Mouse (Mus musculus) forebrain, embryonic 15.5 days (tissue): ENCODE measurements at regions not wholly inside any gene's neighbourhood (a gene's known extent, or its start where the extent isn't known, plus 50 kb on each side); places are given as distances from the start of the nearest gene placed in this dataset.

Source experiments
- ATAC-seq: fragments of 200-750 bp; cut with Nextera tagmentation; replicated peaks from 2 replicates; pipeline ENCODE4 v1.8.0; 2017; ENCODE audit warnings: mild to moderate bottlenecking, moderate TSS enrichment, moderate library complexity
- H3K27ac ChIP-seq: fragments of 300-500 bp; sonication (generic); replicated peaks from 2 replicates; pipeline ENCODE4 v1.5.1; 2015; ENCODE audit warnings: mild to moderate bottlenecking, inconsistent platforms
- H3K27me3 ChIP-seq: fragments of 300-500 bp; sonication (generic); 2 replicates; pipeline ENCODE4 v1.6.1; 2015; ENCODE audit warnings: inconsistent platforms
- H3K36me3 ChIP-seq: fragments of 300-500 bp; sonication (generic); 2 replicates; pipeline ENCODE4 v1.6.1; 2015; ENCODE audit warnings: mild to moderate bottlenecking, inconsistent platforms
- H3K4me1 ChIP-seq: fragments of 300-500 bp; sonication (generic); 2 replicates; pipeline ENCODE4 v1.6.1; 2015; ENCODE audit warnings: inconsistent platforms
- H3K4me2 ChIP-seq: fragments of 300-500 bp; sonication (generic); replicated peaks from 2 replicates; pipeline ENCODE4 v1.6.1; 2015; ENCODE audit warnings: mild to moderate bottlenecking, inconsistent platforms
- H3K4me3 ChIP-seq: fragments of 300-500 bp; sonication (generic); 2 replicates; pipeline ENCODE4 v1.5.1; 2015; ENCODE audit warnings: mild to moderate bottlenecking, inconsistent platforms
- H3K9ac ChIP-seq: fragments of 300-500 bp; sonication (generic); replicated peaks from 2 replicates; pipeline ENCODE4 v1.6.1; 2015; ENCODE audit warnings: mild to moderate bottlenecking, inconsistent platforms
- H3K9me3 ChIP-seq: fragments of 300-500 bp; sonication (generic); 2 replicates; pipeline ENCODE4 v1.6.1; 2016; ENCODE audit warnings: inconsistent platforms
- WGBS: fragments of 180-500 bp; shearing (Covaris S2); methylation state at CpG from one replicate; pipeline ENCODE4 v1.1.7; 2015; ENCODE audit warnings: mixed read lengths; 5-methylcytosine and 5-hydroxymethylcytosine counted together

DNA sequence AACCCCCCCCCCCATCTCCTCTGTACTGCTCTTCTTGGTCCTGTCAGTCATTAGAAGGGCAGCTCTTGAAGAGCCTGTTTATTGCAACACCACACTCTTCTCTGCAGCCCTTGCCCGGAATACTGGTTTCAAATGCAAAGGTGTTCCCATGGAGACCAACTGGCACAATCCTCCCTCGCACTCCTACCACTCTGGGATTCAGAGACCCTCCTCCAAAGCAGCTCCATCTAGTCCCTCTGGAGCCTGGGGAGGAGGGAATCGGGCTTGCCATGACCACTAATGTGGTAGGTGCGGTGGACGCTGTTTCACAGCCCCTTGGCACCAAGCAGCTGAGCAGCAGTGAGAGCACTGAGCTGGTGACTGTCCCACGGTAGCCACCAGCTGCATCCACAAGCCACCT, 83.1 kb downstream of the Stk35 start:
- no peak overlapping the region for H3K4me2 ChIP-seq
- no peaks in the 10 kb centered on the region for H3K9me3 ChIP-seq
- ATAC-seq, result no peak
- no peaks in the 10 kb centered on the region for H3K4me1 ChIP-seq
- H3K4me3 ChIP-seq, result no peak overlapping the region
- no peaks in the 10 kb centered on the region for H3K36me3 ChIP-seq
- no peaks in the 10 kb centered on the region for H3K27me3 ChIP-seq
- H3K9ac ChIP-seq, result no peak overlapping the region
- 34% methylated on average over 6 of the region's 6 CpGs for WGBS
- H3K27ac ChIP-seq, result no peak overlapping the region

GRCm38 (mm10) chr2:129884316-129884715, 84.0 kb downstream of the Stk35 start:
- ATAC-seq, result no peak
- WGBS, result 85% methylated on average over 3 of the region's 3 CpGs
- no peak overlapping the region for H3K4me2 ChIP-seq

DNA sequence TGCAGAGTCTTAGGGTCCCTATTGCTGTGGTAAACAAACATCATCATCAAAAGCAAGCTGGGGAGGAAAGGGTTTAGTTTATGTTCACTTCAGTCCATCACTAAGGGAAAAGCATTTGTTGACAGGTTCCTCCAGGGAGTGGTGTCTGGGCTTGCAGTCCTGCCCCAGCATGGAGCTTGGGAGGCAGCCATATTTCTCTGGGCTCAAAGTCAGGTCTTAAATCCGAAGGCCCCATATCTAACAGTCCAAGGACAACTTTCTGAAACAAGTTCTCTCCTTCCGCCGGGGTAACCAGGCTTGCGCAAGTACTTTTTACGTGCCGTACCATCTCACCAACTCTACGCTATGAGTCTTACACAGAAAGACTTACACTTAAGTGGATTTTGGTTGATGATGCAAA, 85.2 kb downstream of the Stk35 start:
- no peaks in the 10 kb centered on the region for H3K4me1 ChIP-seq
- H3K9me3 ChIP-seq, result no peaks in the 10 kb centered on the region
- H3K4me3 ChIP-seq, result no peak overlapping the region
- H3K36me3 ChIP-seq, result no peaks in the 10 kb centered on the region
- H3K27me3 ChIP-seq, result no peaks in the 10 kb centered on the region
- H3K9ac ChIP-seq, result no peak overlapping the region
- H3K27ac ChIP-seq, result no peak overlapping the region
- ATAC-seq, result no peak
- WGBS, result 93% methylated on average over 7 of the region's 7 CpGs
- no peak overlapping the region for H3K4me2 ChIP-seq

More at GRCm38 (mm10) chr2:129884316-129884715, 84.0 kb downstream of the Stk35 start:
- no peak overlapping the region for H3K27ac ChIP-seq
- no peaks in the 10 kb centered on the region for H3K27me3 ChIP-seq
- no peaks in the 10 kb centered on the region for H3K4me1 ChIP-seq
- no peak overlapping the region for H3K4me3 ChIP-seq
- no peaks in the 10 kb centered on the region for H3K9me3 ChIP-seq
- no peaks in the 10 kb centered on the region for H3K36me3 ChIP-seq
- no peak overlapping the region for H3K9ac ChIP-seq

DNA sequence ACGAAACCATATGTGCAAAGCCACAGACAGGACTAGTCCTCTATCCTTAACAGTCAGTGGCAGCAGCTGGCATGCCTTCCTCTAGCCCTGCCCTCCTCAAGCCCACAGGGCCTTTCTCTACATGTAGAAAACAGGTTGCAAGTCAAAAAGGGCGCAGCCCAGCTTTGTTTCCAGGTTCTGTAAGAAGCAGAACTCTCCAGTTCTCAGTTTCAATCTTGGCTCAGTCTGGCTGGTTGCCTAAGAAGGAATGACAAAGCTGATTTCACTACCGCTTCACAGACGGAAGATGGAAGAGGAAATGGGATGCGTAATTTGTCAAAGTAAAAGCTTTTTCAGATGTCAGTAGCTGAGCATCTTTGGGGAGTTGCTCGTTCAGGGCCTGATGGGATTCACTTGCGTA, 92.9 kb downstream of the Stk35 start:
- no peak overlapping the region for H3K4me3 ChIP-seq
- peaks cover 3% of the 10 kb centered on the region; the same call in 1 of the 2 replicates for H3K4me1 ChIP-seq
- no peak overlapping the region for H3K9ac ChIP-seq
- no peak overlapping the region for H3K4me2 ChIP-seq
- no peaks in the 10 kb centered on the region for H3K27me3 ChIP-seq
- H3K27ac ChIP-seq, result 0 out of 2 replicates have a peak overlapping the region, but pooled peaks have one; percentile 45
- no peaks in the 10 kb centered on the region for H3K36me3 ChIP-seq
- no peak for ATAC-seq
- H3K9me3 ChIP-seq, result no peaks in the 10 kb centered on the region
- 65% methylated on average over 7 of the region's 7 CpGs for WGBS

DNA sequence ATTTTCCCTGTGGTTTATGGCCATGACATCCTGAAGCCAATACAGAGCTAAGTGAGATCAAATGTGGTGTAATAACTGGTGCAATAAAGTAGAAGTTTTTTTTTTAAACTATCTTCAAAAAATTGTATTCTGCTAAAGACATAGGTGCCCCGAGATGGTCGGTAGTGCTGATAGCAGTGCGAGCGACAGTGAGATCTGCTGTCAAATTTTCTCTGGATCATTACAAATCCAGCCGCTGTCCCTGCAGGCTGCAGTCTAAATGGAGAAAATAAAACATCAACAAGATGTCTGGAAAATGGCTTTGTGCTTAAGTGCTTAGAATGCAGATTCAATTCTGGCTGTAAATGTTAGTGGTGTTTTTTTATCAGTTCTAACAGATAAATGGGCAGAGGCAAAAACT, 93.5 kb downstream of the Stk35 start:
- no peak for ATAC-seq
- WGBS, result 90% methylated on average over 5 of the region's 5 CpGs
- H3K27ac ChIP-seq, result 0 out of 2 replicates have a peak overlapping the region, but pooled peaks have one; percentile 45

GRCm38 (mm10) chr2:129894906-129895305, 94.6 kb downstream of the Stk35 start:
- no peak overlapping the region for H3K4me2 ChIP-seq
- 57% methylated on average over 8 of the region's 8 CpGs for WGBS

More for the DNA sequence above, 93.5 kb downstream of the Stk35 start:
- Histone ChIP-seq H3K4me3 (no peak overlapping the region), H3K36me3 (no peaks in the 10 kb centered on the region), H3K9me3 (no peaks in the 10 kb centered on the region), H3K27me3 (no peaks in the 10 kb centered on the region), H3K4me2 (no peak overlapping the region), H3K4me1 (peaks cover 3% of the 10 kb centered on the region; the same call in 1 of the 2 replicates), H3K9ac (no peak overlapping the region)

GRCm38 (mm10) chr2:129895369-129895768, 95.1 kb downstream of the Stk35 start:
- no peaks in the 10 kb centered on the region for H3K36me3 ChIP-seq
- H3K4me3 ChIP-seq, result no peak overlapping the region
- no peak for ATAC-seq
- WGBS, result 94% methylated on average over 6 of the region's 6 CpGs
- H3K4me2 ChIP-seq, result no peak overlapping the region
- H3K27me3 ChIP-seq, result no peaks in the 10 kb centered on the region
- no peak overlapping the region for H3K9ac ChIP-seq
- H3K9me3 ChIP-seq, result no peaks in the 10 kb centered on the region
- peaks cover 3% of the 10 kb centered on the region; the same call in 1 of the 2 replicates for H3K4me1 ChIP-seq
- H3K27ac ChIP-seq, result no peak overlapping the region

More at GRCm38 (mm10) chr2:129894906-129895305, 94.6 kb downstream of the Stk35 start:
- no peaks in the 10 kb centered on the region for H3K27me3 ChIP-seq
- H3K4me3 ChIP-seq, result no peak overlapping the region
- no peak overlapping the region for H3K27ac ChIP-seq
- no peaks in the 10 kb centered on the region for H3K9me3 ChIP-seq
- no peaks in the 10 kb centered on the region for H3K36me3 ChIP-seq
- no peak for ATAC-seq
- peaks cover 3% of the 10 kb centered on the region; the same call in 1 of the 2 replicates for H3K4me1 ChIP-seq
- no peak overlapping the region for H3K9ac ChIP-seq

GRCm38 (mm10) chr2:129896696-129897095, 96.4 kb downstream of the Stk35 start:
- Histone ChIP-seq H3K4me3 (no peak overlapping the region), H3K4me2 (no peak overlapping the region), H3K36me3 (no peaks in the 10 kb centered on the region), H3K27ac (no peak overlapping the region), H3K4me1 (peaks cover 3% of the 10 kb centered on the region; the same call in 1 of the 2 replicates), H3K27me3 (no peaks in the 10 kb centered on the region), H3K9me3 (no peaks in the 10 kb centered on the region), H3K9ac (no peak overlapping the region)
- 57% methylated on average over 4 of the region's 4 CpGs for WGBS
- ATAC-seq, result no peak

DNA sequence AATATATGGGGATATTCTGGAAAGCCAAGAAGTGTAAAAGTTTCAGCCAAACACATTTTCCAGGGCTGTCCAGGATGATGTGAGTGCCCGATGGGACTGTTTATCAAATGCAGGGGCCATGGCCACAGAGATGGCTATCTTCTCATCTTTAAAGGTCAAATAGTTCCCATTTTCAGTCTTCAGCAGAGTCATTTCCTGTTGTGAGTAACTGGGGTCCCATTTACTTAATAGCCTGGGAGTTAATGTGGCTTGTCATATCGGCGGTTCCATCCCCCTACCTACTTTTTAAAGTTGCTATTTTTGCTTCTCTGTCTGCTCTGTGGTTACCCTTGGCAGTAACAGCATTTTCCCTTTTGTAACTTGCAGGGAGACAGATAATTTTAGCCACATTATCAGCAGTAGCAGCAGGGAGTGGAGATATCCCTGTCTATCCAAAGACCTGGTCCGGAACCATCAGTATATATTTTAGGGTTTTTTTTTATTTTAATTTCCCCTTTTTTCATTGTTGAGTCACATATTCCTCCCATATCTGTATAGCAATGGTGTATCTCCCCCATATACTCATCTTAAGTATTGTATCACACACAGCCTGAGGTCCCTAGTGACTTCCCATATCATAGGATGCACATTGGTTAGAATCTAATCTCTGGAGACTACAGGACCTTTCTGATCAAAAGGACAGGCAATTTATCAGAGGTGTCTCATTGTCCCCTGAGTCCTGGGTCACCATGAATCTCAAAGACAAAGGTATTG, 103.2 kb downstream of the Stk35 start:
- Histone ChIP-seq H3K4me3 (no peak overlapping the region), H3K9ac (no peak overlapping the region), H3K27me3 (no peaks in the 10 kb centered on the region), H3K36me3 (no peaks in the 10 kb centered on the region), H3K4me1 (peaks cover 2% of the 10 kb centered on the region), H3K27ac (no peak overlapping the region), H3K9me3 (no peaks in the 10 kb centered on the region), H3K4me2 (no peak overlapping the region)
- ATAC-seq, result no peak
- 86% methylated on average over 4 of the region's 4 CpGs for WGBS

GRCm38 (mm10) chr2:129904753-129905152, 104.4 kb downstream of the Stk35 start:
- Histone ChIP-seq H3K9me3 (no peaks in the 10 kb centered on the region), H3K36me3 (no peaks in the 10 kb centered on the region), H3K4me1 (peaks cover 11% of the 10 kb centered on the region), H3K27me3 (no peaks in the 10 kb centered on the region), H3K4me3 (no peak overlapping the region), H3K9ac (no peak overlapping the region), H3K4me2 (no peak overlapping the region), H3K27ac (no peak overlapping the region)
- ATAC-seq, result no peak
- 39% methylated on average over 7 of the region's 7 CpGs for WGBS

- Histone ChIP-seq H3K9ac (peak overlapping the region; percentile 48), H3K27ac (peak overlapping the region; percentile 72), H3K4me3 (peak overlapping the region; percentile 48), H3K4me1 (peaks cover 11% of the 10 kb centered on the region), H3K4me2 (peak overlapping the region; percentile 84), H3K9me3 (no peaks in the 10 kb centered on the region), H3K27me3 (no peaks in the 10 kb centered on the region), H3K36me3 (no peaks in the 10 kb centered on the region)
- WGBS, result under 1% methylated on average over 28 of the region's 28 CpGs
- ATAC-seq, result peak; percentile 96
These were observed 103.3 kb upstream of the Tgm3 start for GRCm38 (mm10) chr2:129908701-129909425.

DNA sequence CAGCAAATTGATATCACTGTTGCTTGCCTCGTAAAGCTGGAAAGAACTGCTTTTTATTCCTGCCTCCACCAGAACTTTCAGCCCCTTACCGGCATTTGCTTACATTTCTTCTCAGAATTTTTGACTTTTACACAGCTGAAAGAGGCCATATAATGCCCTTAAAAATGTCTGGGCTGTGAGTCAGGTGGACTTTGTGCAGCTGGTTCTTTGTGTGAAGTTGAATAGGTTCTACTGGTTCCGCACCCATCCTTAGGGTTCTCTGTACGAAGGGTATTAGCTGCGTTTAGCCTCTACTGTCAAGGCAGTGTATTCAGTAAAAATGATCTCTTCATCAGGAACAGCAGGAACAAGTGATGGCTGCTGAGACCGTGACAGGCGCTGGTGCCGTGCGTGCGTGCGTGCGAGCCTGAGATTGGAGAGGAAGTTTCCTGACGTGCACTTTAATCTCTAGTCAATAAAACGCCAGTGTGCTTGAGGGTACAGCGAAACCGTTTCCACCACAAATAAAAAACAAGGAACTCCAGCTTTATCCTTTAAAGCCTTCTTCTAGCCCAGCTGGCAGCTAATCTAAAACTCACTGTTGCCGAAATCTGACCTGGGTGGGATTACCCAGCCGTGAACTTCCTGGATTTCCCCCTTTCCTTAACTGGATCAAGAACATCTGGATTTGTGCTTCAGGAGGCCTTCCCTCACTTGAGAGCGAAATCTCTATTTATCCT, 100.8 kb upstream of the Tgm3 start:
- ATAC-seq, result no peak
- Histone ChIP-seq H3K4me1 (peaks cover 11% of the 10 kb centered on the region), H3K36me3 (no peaks in the 10 kb centered on the region), H3K27me3 (no peaks in the 10 kb centered on the region), H3K27ac (no peak overlapping the region), H3K4me2 (no peak overlapping the region), H3K9ac (no peak overlapping the region), H3K4me3 (no peak overlapping the region), H3K9me3 (no peaks in the 10 kb centered on the region)
- WGBS, result 67% methylated on average over 19 of the region's 19 CpGs
